Mouse (Mus musculus) midbrain, embryonic 11.5 days (tissue): ENCODE measurements around the gene F12. TPM values are rescaled to one million over a fixed set of nuclear protein-coding genes. Genes with fewer than 3 reads are reported as not detected.
A peak's percentile ranks its signal among the peaks of the same experiment; 100 is the strongest.

Experiments used
- ATAC-seq: fragments of 200-750 bp; cut with Nextera tagmentation; 2 replicates; pipeline ENCODE4 v1.8.0; 2017; ENCODE audit warnings: moderate TSS enrichment, moderate library complexity; ENCODE audit not compliant: low FRiP score
- DNase-seq: peaks from one replicate; pipeline ENCODE4 v3.0.0; 2015; ENCODE audit warnings: low spot score; ENCODE audit errors: missing footprints
- H3K27ac ChIP-seq: fragments of 300-500 bp; sonication (generic); 2 replicates; pipeline ENCODE4 v1.5.1; 2014; ENCODE audit warnings: low read depth, low read length
- H3K27me3 ChIP-seq: fragments of 300-500 bp; sonication (generic); 2 replicates; pipeline ENCODE4 v1.6.1; 2014; ENCODE audit warnings: mild to moderate bottlenecking, low read length, moderate library complexity, mixed read lengths; ENCODE audit not compliant: control insufficient read depth, insufficient read depth
- H3K36me3 ChIP-seq: fragments of 300-500 bp; sonication (generic); 2 replicates; pipeline ENCODE4 v1.6.1; 2014; ENCODE audit warnings: mild to moderate bottlenecking, low read length, moderate library complexity, mixed read lengths; ENCODE audit not compliant: control insufficient read depth, insufficient read depth
- H3K4me1 ChIP-seq: fragments of 300-500 bp; sonication (generic); 2 replicates; pipeline ENCODE4 v1.6.1; 2014; ENCODE audit warnings: low read length; ENCODE audit not compliant: control insufficient read depth, insufficient read depth
- H3K4me2 ChIP-seq: fragments of 300-500 bp; sonication (generic); 2 replicates; pipeline ENCODE4 v1.6.1; 2014; ENCODE audit warnings: mild to moderate bottlenecking, moderate library complexity
- H3K4me3 ChIP-seq: fragments of 300-500 bp; sonication (generic); 2 replicates; pipeline ENCODE4 v1.5.1; 2014; ENCODE audit warnings: low read depth, low read length
- H3K9ac ChIP-seq: fragments of 300-500 bp; sonication (generic); 2 replicates; pipeline ENCODE4 v1.6.1; 2014; ENCODE audit warnings: low read length
- H3K9me3 ChIP-seq: fragments of 300-500 bp; sonication (generic); 2 replicates; pipeline ENCODE4 v1.6.1; 2016; ENCODE audit warnings: low read length; ENCODE audit not compliant: control insufficient read depth
- WGBS: fragments of 180-500 bp; shearing (Covaris S2); extraction: QIAGEN DNeasy Blood & Tissue Kit; methylation state at CpG from one replicate; pipeline ENCODE4 v1.1.7; 2014; 5-methylcytosine and 5-hydroxymethylcytosine counted together
- polyA plus RNA-seq: library from polyadenylated mRNA; unstranded; fragments of >200 nt; fragmentation: Nextera tagmentation; extraction: Ambion mirVana; gene quantifications from 2 replicates; pipeline ENCODE4 v1.2.1, GENCODE M21; 2014

Gene F12
- polyA plus RNA-seq, 1 experiment from 2014 or later = not detected

GRCm38 (mm10) chr13:55420933-55421800 lies 5.4 kb downstream of the F12 start:
- 16% methylated on average over 35 of the region's 35 CpGs for WGBS
- Histone ChIP-seq H3K9ac (peak overlapping the region; percentile 49), H3K27ac (no peak overlapping the region), H3K36me3 (no peaks in the 10 kb centered on the region), H3K4me1 (peaks cover 2% of the 10 kb centered on the region; the same call in 1 of the 2 replicates), H3K9me3 (no peaks in the 10 kb centered on the region), H3K27me3 (peaks cover 44% of the 10 kb centered on the region), H3K4me2 (peak overlapping the region; percentile 39), H3K4me3 (peak overlapping the region; percentile 16)
- ATAC-seq = peak; percentile 79
- DNase-seq = peak; percentile 93

- no peak overlapping the region for H3K9ac ChIP-seq
- WGBS = 34% methylated on average over 51 of the region's 51 CpGs
- ATAC-seq = no peak
- H3K4me3 ChIP-seq = no peak overlapping the region
- peaks cover 44% of the 10 kb centered on the region for H3K27me3 ChIP-seq
- peaks cover 2% of the 10 kb centered on the region; the same call in 1 of the 2 replicates for H3K4me1 ChIP-seq
- H3K9me3 ChIP-seq = no peaks in the 10 kb centered on the region
- H3K27ac ChIP-seq = no peak overlapping the region
- H3K4me2 ChIP-seq = 0 out of 2 replicates have a peak overlapping the region, but pooled peaks have one; percentile 39
- DNase-seq = peak; percentile 86
- H3K36me3 ChIP-seq = no peaks in the 10 kb centered on the region
Observed at GRCm38 (mm10) chr13:55420018-55420932, 6.3 kb downstream of the F12 start.

- no peak overlapping the region for H3K4me3 ChIP-seq
- H3K27me3 ChIP-seq = peaks cover 52% of the 10 kb centered on the region
- H3K4me2 ChIP-seq = no peak overlapping the region
- no peaks in the 10 kb centered on the region for H3K9me3 ChIP-seq
- H3K27ac ChIP-seq = no peak overlapping the region
- no peak for DNase-seq
- ATAC-seq = no peak
- H3K9ac ChIP-seq = no peak overlapping the region
- 90% methylated on average over 5 of the region's 5 CpGs for WGBS
- peaks cover 6% of the 10 kb centered on the region for H3K4me1 ChIP-seq
- H3K36me3 ChIP-seq = no peaks in the 10 kb centered on the region
Observed at GRCm38 (mm10) chr13:55419142-55419541, 7.5 kb downstream of the F12 start.

- Histone ChIP-seq H3K27me3 (peaks cover 53% of the 10 kb centered on the region), H3K27ac (no peak overlapping the region), H3K9ac (no peak overlapping the region)
Observed at GRCm38 (mm10) chr13:55418004-55418403, 8.6 kb downstream of the F12 start.

GRCm38 (mm10) chr13:55414743-55415380 lies 11.7 kb downstream of the F12 start, which contains the start of gene Pfn3:
Gene Pfn3 (minus strand): TSS chr13:55415232.
- peak; percentile 90 for DNase-seq
- Histone ChIP-seq H3K4me2 (peak within 1 kb of the TSS; percentile 60), H3K4me1 (peaks cover 4% of the 10 kb centered on the region; the same call in 1 of the 2 replicates), H3K9ac (peak within 1 kb of the TSS; percentile 48; the same call in 1 of the 2 replicates), H3K27ac (no peak within 1 kb of the TSS), H3K9me3 (no peaks in the 10 kb centered on the region), H3K27me3 (peaks cover 30% of the 10 kb centered on the region), H3K36me3 (no peaks in the 10 kb centered on the region), H3K4me3 (peak within 1 kb of the TSS; percentile 29)
- peak; percentile 27; the same call in 1 of the 2 replicates for ATAC-seq
- WGBS = 8% methylated on average over 41 of the region's 41 CpGs

More at GRCm38 (mm10) chr13:55418004-55418403, 8.6 kb downstream of the F12 start:
- peak; percentile 75 for ATAC-seq
- H3K9me3 ChIP-seq = no peaks in the 10 kb centered on the region
- H3K4me3 ChIP-seq = no peak overlapping the region
- no peaks in the 10 kb centered on the region for H3K36me3 ChIP-seq
- DNase-seq = peak; percentile 98
- H3K4me1 ChIP-seq = peaks cover 6% of the 10 kb centered on the region
- 16% methylated on average over 12 of the region's 12 CpGs for WGBS
- H3K4me2 ChIP-seq = no peak overlapping the region

GRCm38 (mm10) chr13:55413333-55413732 lies 13.3 kb downstream of the F12 start:
- no peak for ATAC-seq

GRCm38 (mm10) chr13:55412643-55413307 lies 13.8 kb downstream of the F12 start:
- DNase-seq = peak; percentile 19
- H3K4me2 ChIP-seq = no peak overlapping the region
- peaks cover 4% of the 10 kb centered on the region; the same call in 1 of the 2 replicates for H3K4me1 ChIP-seq
- H3K4me3 ChIP-seq = no peak overlapping the region
- peaks cover 13% of the 10 kb centered on the region for H3K27me3 ChIP-seq
- H3K27ac ChIP-seq = no peak overlapping the region
- no peak for ATAC-seq
- H3K9me3 ChIP-seq = no peaks in the 10 kb centered on the region
- 86% methylated on average over 13 of the region's 13 CpGs for WGBS
- H3K9ac ChIP-seq = no peak overlapping the region
- H3K36me3 ChIP-seq = no peaks in the 10 kb centered on the region

More at GRCm38 (mm10) chr13:55413333-55413732, 13.3 kb downstream of the F12 start:
- H3K4me3 ChIP-seq = no peak overlapping the region
- no peak overlapping the region for H3K27ac ChIP-seq
- H3K27me3 ChIP-seq = peaks cover 16% of the 10 kb centered on the region
- no peaks in the 10 kb centered on the region for H3K9me3 ChIP-seq
- no peak overlapping the region for H3K4me2 ChIP-seq
- peaks cover 4% of the 10 kb centered on the region; the same call in 1 of the 2 replicates for H3K4me1 ChIP-seq
- H3K36me3 ChIP-seq = no peaks in the 10 kb centered on the region
- H3K9ac ChIP-seq = no peak overlapping the region
- DNase-seq = peak; percentile 4
- 87% methylated on average over 12 of the region's 12 CpGs for WGBS

- no peak for ATAC-seq
- Histone ChIP-seq H3K36me3 (no peaks in the 10 kb centered on the region), H3K9ac (no peak overlapping the region)
Observed at GRCm38 (mm10) chr13:55411826-55412225, 14.8 kb downstream of the F12 start.

More at GRCm38 (mm10) chr13:55411826-55412225, 14.8 kb downstream of the F12 start:
- no peaks in the 10 kb centered on the region for H3K9me3 ChIP-seq
- peaks cover 4% of the 10 kb centered on the region; the same call in 1 of the 2 replicates for H3K4me1 ChIP-seq
- 70% methylated on average over 7 of the region's 7 CpGs for WGBS
- H3K27ac ChIP-seq = no peak overlapping the region
- no peak overlapping the region for H3K4me2 ChIP-seq
- peak; percentile 33 for DNase-seq
- H3K27me3 ChIP-seq = peaks cover 9% of the 10 kb centered on the region
- H3K4me3 ChIP-seq = no peak overlapping the region
